Mouse (Mus musculus): Measurements from ENCODE around the gene Stx5a. TPM values are rescaled to one million over a fixed set of nuclear protein-coding genes. Genes with fewer than 3 reads are reported as not detected.

The Stx5a gene
- polyA plus RNA-seq (2014; fragmentation: Nextera tagmentation; extraction: Ambion mirVana), result 100 and 111 TPM in 2 replicates

DNA sequence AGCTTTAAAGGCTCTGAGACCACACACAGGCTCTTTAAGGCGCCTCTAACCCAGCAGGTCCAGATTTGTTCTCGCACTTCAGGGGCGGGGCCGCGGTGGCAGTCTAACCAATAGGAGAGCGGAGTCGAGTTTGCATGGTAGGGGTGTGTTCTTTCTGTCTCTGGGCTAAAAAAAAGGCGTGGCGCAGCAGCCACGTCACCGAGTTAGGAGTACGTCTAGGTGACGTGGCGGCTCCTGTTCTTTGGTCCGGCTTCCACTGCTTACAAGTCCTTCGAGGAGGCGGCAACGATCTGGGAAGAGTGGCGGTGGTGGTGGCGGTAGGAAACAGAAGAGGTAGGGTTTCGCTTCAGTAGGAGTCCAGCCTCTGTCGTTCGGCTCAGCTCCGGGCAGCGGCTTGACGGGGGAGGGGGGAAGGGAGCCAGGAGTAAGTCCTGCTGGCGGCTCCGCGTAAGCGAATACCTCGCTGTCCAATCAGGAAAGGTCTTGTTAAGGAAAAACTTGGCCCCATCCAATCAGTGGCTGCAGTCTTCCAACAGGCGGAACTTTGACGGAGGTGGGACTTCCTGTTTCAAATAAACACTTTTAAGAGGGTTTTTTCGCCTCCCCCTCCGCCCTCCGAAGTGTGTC lies at the start of gene Stx5a:
Gene Stx5a (plus strand): TSS at position 171 of the 627 bp plus-strand sequence.
- peak within 1 kb of the TSS; percentile 86 for H3K27ac ChIP-seq (ENCODE audit: low read depth, low read length)
- peak; percentile 96 for DNase-seq (ENCODE audit: low spot score)
- no peaks in the 10 kb centered on the region for H3K27me3 ChIP-seq (ENCODE audit: control insufficient read depth, insufficient read depth, low read length)
- ATAC-seq (ENCODE audit: low FRiP score), result peak; percentile 98
- peak within 1 kb of the TSS; percentile 43 for H3K9ac ChIP-seq (ENCODE audit: low read depth, low read length)
- no peaks in the 10 kb centered on the region for H3K36me3 ChIP-seq (ENCODE audit: control insufficient read depth, insufficient read depth, low read length)
- H3K4me3 ChIP-seq (ENCODE audit: low read depth, low read length), result peak within 1 kb of the TSS; percentile 47
- WGBS, result under 1% methylated on average over 36 of the region's 36 CpGs
- no peaks in the 10 kb centered on the region for H3K9me3 ChIP-seq (ENCODE audit: control insufficient read depth, low read length)
- 0 out of 2 replicates have a peak, but pooled peaks cover 6% of the 10 kb centered on the region for H3K4me1 ChIP-seq (replicated peaks; ENCODE audit: control insufficient read depth, insufficient read depth, low read length)
- H3K4me2 ChIP-seq (replicated peaks; ENCODE audit: low read depth, low read length), result peak within 1 kb of the TSS; percentile 47

GRCm38 (mm10) chr19:8691871-8692539 lies 49.2 kb upstream of the Stx5a start:
- Histone ChIP-seq H3K4me2 (replicated peaks; ENCODE audit: low read depth, low read length) (no peak overlapping the region), H3K36me3 (ENCODE audit: control insufficient read depth, insufficient read depth, low read length) (no peaks in the 10 kb centered on the region), H3K27ac (ENCODE audit: low read depth, low read length) (no peak overlapping the region), H3K9me3 (ENCODE audit: control insufficient read depth, low read length) (no peaks in the 10 kb centered on the region), H3K4me1 (replicated peaks; ENCODE audit: control insufficient read depth, insufficient read depth, low read length) (no peaks in the 10 kb centered on the region), H3K4me3 (ENCODE audit: low read depth, low read length) (no peak overlapping the region), H3K9ac (ENCODE audit: low read depth, low read length) (no peak overlapping the region), H3K27me3 (ENCODE audit: control insufficient read depth, insufficient read depth, low read length) (no peaks in the 10 kb centered on the region)
- ATAC-seq (ENCODE audit: low FRiP score) (no peak), DNase-seq (ENCODE audit: low spot score) (no peak)
- 71% methylated on average over 9 of the region's 9 CpGs for WGBS

GRCm38 (mm10) chr19:8692740-8693139 lies 48.5 kb upstream of the Stx5a start:
- Histone ChIP-seq H3K9me3 (ENCODE audit: control insufficient read depth, low read length) (no peaks in the 10 kb centered on the region), H3K9ac (ENCODE audit: low read depth, low read length) (no peak overlapping the region), H3K27me3 (ENCODE audit: control insufficient read depth, insufficient read depth, low read length) (no peaks in the 10 kb centered on the region), H3K36me3 (ENCODE audit: control insufficient read depth, insufficient read depth, low read length) (no peaks in the 10 kb centered on the region), H3K4me1 (replicated peaks; ENCODE audit: control insufficient read depth, insufficient read depth, low read length) (no peaks in the 10 kb centered on the region), H3K27ac (ENCODE audit: low read depth, low read length) (no peak overlapping the region), H3K4me3 (ENCODE audit: low read depth, low read length) (no peak overlapping the region), H3K4me2 (replicated peaks; ENCODE audit: low read depth, low read length) (no peak overlapping the region)
- ATAC-seq (ENCODE audit: low FRiP score) (no peak), DNase-seq (ENCODE audit: low spot score) (no peak)
- 50% methylated on average over 5 of the region's 5 CpGs for WGBS

- H3K4me1 ChIP-seq (replicated peaks; ENCODE audit: control insufficient read depth, insufficient read depth, low read length), result no peaks in the 10 kb centered on the region
- DNase-seq (ENCODE audit: low spot score), result peak; percentile 36
- no peaks in the 10 kb centered on the region for H3K9me3 ChIP-seq (ENCODE audit: control insufficient read depth, low read length)
- no peaks in the 10 kb centered on the region for H3K27me3 ChIP-seq (ENCODE audit: control insufficient read depth, insufficient read depth, low read length)
- H3K27ac ChIP-seq (ENCODE audit: low read depth, low read length), result no peak overlapping the region
- H3K4me3 ChIP-seq (ENCODE audit: low read depth, low read length), result no peak overlapping the region
- ATAC-seq (ENCODE audit: low FRiP score), result no peak
- no peaks in the 10 kb centered on the region for H3K36me3 ChIP-seq (ENCODE audit: control insufficient read depth, insufficient read depth, low read length)
- no peak overlapping the region for H3K4me2 ChIP-seq (replicated peaks; ENCODE audit: low read depth, low read length)
- H3K9ac ChIP-seq (ENCODE audit: low read depth, low read length), result no peak overlapping the region
- 50% methylated on average over 6 of the region's 6 CpGs for WGBS
Measured at GRCm38 (mm10) chr19:8695330-8695729, 45.9 kb upstream of the Stx5a start.

DNA sequence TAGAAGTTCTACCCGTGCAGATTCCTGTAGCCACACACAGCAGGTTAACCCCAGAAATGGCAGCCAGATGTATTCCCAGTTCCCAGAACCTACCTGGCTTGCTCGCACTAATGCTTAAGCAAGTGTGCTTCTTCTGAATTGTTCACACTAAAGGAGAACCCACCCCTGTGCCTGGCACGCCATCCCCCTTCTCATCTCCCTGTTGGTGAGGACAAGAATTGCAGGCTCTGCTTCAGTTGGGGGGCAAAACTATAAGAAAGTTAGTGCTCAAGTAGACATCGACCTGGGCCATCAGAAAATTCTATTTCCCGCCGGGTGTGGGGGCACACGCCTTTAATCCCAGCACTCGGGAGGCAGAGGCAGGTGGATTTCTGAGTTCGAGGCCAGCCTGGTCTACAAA lies 41.6 kb upstream of the Stx5a start:
- 80% methylated on average over 9 of the region's 9 CpGs for WGBS
- Histone ChIP-seq H3K4me3 (ENCODE audit: low read depth, low read length) (no peak overlapping the region), H3K4me2 (replicated peaks; ENCODE audit: low read depth, low read length) (no peak overlapping the region), H3K27ac (ENCODE audit: low read depth, low read length) (no peak overlapping the region), H3K9me3 (ENCODE audit: control insufficient read depth, low read length) (no peaks in the 10 kb centered on the region), H3K9ac (ENCODE audit: low read depth, low read length) (no peak overlapping the region), H3K27me3 (ENCODE audit: control insufficient read depth, insufficient read depth, low read length) (no peaks in the 10 kb centered on the region), H3K4me1 (replicated peaks; ENCODE audit: control insufficient read depth, insufficient read depth, low read length) (no peaks in the 10 kb centered on the region), H3K36me3 (ENCODE audit: control insufficient read depth, insufficient read depth, low read length) (no peaks in the 10 kb centered on the region)
- DNase-seq (ENCODE audit: low spot score) (no peak), ATAC-seq (ENCODE audit: low FRiP score) (no peak)

- no peak overlapping the region for H3K9ac ChIP-seq (ENCODE audit: low read depth, low read length)
- ATAC-seq (ENCODE audit: low FRiP score), result no peak
- H3K36me3 ChIP-seq (ENCODE audit: control insufficient read depth, insufficient read depth, low read length), result peaks cover under 1% of the 10 kb centered on the region; the same call in 1 of the 2 replicates
- no peak overlapping the region for H3K4me2 ChIP-seq (replicated peaks; ENCODE audit: low read depth, low read length)
- H3K9me3 ChIP-seq (ENCODE audit: control insufficient read depth, low read length), result no peaks in the 10 kb centered on the region
- no peak overlapping the region for H3K4me3 ChIP-seq (ENCODE audit: low read depth, low read length)
- H3K4me1 ChIP-seq (replicated peaks; ENCODE audit: control insufficient read depth, insufficient read depth, low read length), result no peaks in the 10 kb centered on the region
- no peak for DNase-seq (ENCODE audit: low spot score)
- no peaks in the 10 kb centered on the region for H3K27me3 ChIP-seq (ENCODE audit: control insufficient read depth, insufficient read depth, low read length)
- 53% methylated on average over 3 of the region's 3 CpGs for WGBS
- no peak overlapping the region for H3K27ac ChIP-seq (ENCODE audit: low read depth, low read length)
Measured at GRCm38 (mm10) chr19:8702458-8702857, 38.8 kb upstream of the Stx5a start.

DNA sequence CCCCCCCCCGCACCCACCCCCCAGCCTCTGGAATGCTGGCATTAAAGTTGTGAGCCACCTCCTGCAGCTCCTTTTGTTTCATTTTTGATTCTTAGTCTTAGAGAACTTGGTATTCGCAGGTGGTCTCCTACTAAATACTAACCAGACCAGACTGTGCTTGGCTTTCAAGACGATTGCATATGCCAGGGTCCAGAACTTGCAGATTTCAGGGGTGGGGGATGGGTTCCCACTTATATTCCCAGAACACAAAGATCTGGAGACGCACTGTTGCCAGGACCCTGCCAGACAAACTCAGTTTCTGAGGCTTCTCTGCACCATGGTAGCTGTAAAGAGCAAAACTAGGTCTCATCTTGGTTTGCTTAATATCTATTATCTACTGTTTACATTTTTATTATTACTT lies 37.6 kb upstream of the Stx5a start:
- no peak overlapping the region for H3K4me3 ChIP-seq (ENCODE audit: low read depth, low read length)
- H3K36me3 ChIP-seq (ENCODE audit: control insufficient read depth, insufficient read depth, low read length), result peaks cover 8% of the 10 kb centered on the region
- WGBS, result 54% methylated on average over 4 of the region's 4 CpGs
- ATAC-seq (ENCODE audit: low FRiP score) (no peak), DNase-seq (ENCODE audit: low spot score) (no peak)
- no peaks in the 10 kb centered on the region for H3K9me3 ChIP-seq (ENCODE audit: control insufficient read depth, low read length)
- no peaks in the 10 kb centered on the region for H3K27me3 ChIP-seq (ENCODE audit: control insufficient read depth, insufficient read depth, low read length)
- no peaks in the 10 kb centered on the region for H3K4me1 ChIP-seq (replicated peaks; ENCODE audit: control insufficient read depth, insufficient read depth, low read length)
- H3K4me2 ChIP-seq (replicated peaks; ENCODE audit: low read depth, low read length), result no peak overlapping the region
- H3K27ac ChIP-seq (ENCODE audit: low read depth, low read length), result no peak overlapping the region
- H3K9ac ChIP-seq (ENCODE audit: low read depth, low read length), result no peak overlapping the region

- Histone ChIP-seq H3K4me3 (ENCODE audit: low read depth, low read length) (no peak overlapping the region), H3K9ac (ENCODE audit: low read depth, low read length) (no peak overlapping the region), H3K4me2 (replicated peaks; ENCODE audit: low read depth, low read length) (no peak overlapping the region), H3K4me1 (replicated peaks; ENCODE audit: control insufficient read depth, insufficient read depth, low read length) (no peaks in the 10 kb centered on the region), H3K36me3 (ENCODE audit: control insufficient read depth, insufficient read depth, low read length) (peaks cover 8% of the 10 kb centered on the region), H3K27me3 (ENCODE audit: control insufficient read depth, insufficient read depth, low read length) (no peaks in the 10 kb centered on the region), H3K9me3 (ENCODE audit: control insufficient read depth, low read length) (no peaks in the 10 kb centered on the region), H3K27ac (ENCODE audit: low read depth, low read length) (no peak overlapping the region)
- no peak for ATAC-seq (ENCODE audit: low FRiP score)
- WGBS, result 77% methylated on average over 6 of the region's 6 CpGs
- no peak for DNase-seq (ENCODE audit: low spot score)
Measured at GRCm38 (mm10) chr19:8705026-8705708, 36.0 kb upstream of the Stx5a start.

All from hindbrain, embryonic 11.5 days (tissue).